Mouse (Mus musculus) cortical plate, adult 2 months (tissue): ENCODE data around the gene Pomp. TPM values are rescaled to one million over a fixed set of nuclear protein-coding genes. Genes with fewer than 3 reads are reported as not detected.
A peak's percentile ranks its signal among the peaks of the same experiment; 100 is the strongest.

ENCODE experiments used
- H3K27ac ChIP-seq: fragments of 200-500 bp; 2 replicates; pipeline ENCODE4 v1.5.1; 2012; ENCODE audit warnings: low read length, control low read depth, inconsistent platforms; ENCODE audit not compliant: insufficient read depth
- H3K4me1 ChIP-seq: fragments of 200-500 bp; 2 replicates; pipeline ENCODE4 v1.6.1; 2011; ENCODE audit warnings: low read length; ENCODE audit not compliant: control insufficient read depth, insufficient read depth
- H3K4me3 ChIP-seq: fragments of 200-500 bp; 2 replicates; pipeline ENCODE4 v1.5.1; 2011; ENCODE audit warnings: mild to moderate bottlenecking, low read length, control low read depth; ENCODE audit not compliant: insufficient read depth
- CTCF ChIP-seq: fragments of 200-500 bp; IDR thresholded peaks from 2 replicates; pipeline ENCODE4 v1.5.1; 2011; ENCODE audit warnings: mild to moderate bottlenecking, control low read depth, low read length; ENCODE audit not compliant: insufficient read depth; ENCODE audit errors: extremely low read depth
- POLR2A ChIP-seq: fragments of 200-500 bp; IDR thresholded peaks from 2 replicates; pipeline ENCODE4 v1.6.1; 2011; ENCODE audit warnings: mild to moderate bottlenecking, low read length, control low read depth; ENCODE audit not compliant: insufficient read depth; ENCODE audit errors: extremely low read depth
- polyA plus RNA-seq: library from polyadenylated mRNA; depleted of rRNA; stranded (reverse); fragments of >200 nt; gene quantifications from 2 replicates; pipeline ENCODE4 v1.2.3, GENCODE M21; 2012

Gene Pomp
- polyA plus RNA-seq, 1 experiment: 212 TPM

DNA sequence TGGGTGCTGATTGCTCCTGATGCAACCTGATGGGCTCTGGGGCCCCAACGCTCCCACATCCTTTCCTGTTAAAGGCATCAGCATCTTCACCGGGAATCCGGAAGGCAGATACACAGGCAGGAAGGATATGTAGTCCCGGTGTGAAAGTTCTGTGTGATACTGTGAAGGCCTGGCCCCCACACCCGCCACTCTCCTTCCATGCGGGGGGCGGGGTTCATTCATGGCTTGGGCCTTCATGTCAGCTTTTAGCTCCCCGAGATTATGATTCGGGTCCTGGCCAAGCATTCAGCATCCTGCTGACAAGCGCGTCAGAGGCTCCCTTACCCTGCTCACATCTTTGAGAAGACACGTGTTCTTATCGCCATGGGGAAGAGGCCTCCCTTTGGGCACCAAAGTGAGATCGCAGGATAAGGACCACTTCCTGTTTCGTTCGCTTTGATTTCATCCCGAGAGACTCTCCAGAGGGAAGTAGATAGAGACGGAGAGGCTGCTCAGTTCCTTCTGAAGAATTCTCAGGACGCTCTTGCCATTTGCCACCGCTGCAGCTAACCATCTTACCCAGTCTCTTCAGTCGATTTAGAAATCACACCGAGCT is 34.8 kb upstream of the Pomp start:
- no peak overlapping the region for H3K27ac ChIP-seq
- H3K4me3 ChIP-seq: no peak overlapping the region
- TF ChIP-seq POLR2A: no peak
- TF ChIP-seq CTCF: no peak
- H3K4me1 ChIP-seq: no peaks in the 10 kb centered on the region

DNA sequence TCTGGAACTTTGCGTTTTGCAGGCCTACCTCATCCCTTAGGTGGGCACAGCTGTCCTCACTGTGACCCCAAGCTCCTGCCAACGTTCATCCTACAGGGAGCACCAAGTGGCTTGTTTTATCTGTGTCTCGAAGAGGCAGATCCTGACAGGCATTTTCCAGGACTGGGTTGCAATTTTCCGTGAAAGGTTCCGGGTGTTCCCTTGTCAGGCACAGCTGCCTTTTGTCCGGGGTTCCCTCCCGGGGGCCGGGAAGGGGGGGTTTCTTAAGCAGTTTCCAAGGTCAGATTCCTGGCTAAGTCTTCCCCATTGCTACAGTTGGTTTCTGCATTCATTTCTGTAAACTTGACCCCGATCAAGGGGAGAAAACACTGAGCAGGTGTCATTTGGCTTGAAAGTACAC is 34.2 kb upstream of the Pomp start:
- TF ChIP-seq CTCF (no peak), POLR2A (no peak)
- no peak overlapping the region for H3K4me3 ChIP-seq
- H3K4me1 ChIP-seq: no peaks in the 10 kb centered on the region
- no peak overlapping the region for H3K27ac ChIP-seq

DNA sequence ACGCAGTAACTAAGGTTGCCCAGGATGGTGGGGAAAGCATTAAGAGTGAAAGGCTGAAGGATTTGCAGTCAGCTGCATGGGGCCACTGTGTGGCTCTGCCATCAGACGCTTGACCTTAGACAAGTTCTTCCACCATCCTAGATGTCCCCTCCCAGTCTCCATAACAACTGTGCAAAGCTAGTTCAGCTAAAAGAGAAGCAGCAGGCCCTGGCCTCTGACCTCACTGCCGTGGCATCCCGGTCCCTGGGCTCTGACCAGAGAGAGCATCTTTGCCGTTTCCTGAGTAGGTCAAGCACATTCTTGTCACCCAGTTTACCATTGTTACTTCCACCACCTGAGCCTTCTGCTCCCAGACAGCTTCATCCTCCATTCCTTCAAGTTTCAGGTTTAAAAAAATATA is 33.7 kb upstream of the Pomp start:
- no peak for TF ChIP-seq POLR2A
- TF ChIP-seq CTCF: no peak
- Histone ChIP-seq H3K27ac (no peak overlapping the region), H3K4me3 (no peak overlapping the region), H3K4me1 (no peaks in the 10 kb centered on the region)

DNA sequence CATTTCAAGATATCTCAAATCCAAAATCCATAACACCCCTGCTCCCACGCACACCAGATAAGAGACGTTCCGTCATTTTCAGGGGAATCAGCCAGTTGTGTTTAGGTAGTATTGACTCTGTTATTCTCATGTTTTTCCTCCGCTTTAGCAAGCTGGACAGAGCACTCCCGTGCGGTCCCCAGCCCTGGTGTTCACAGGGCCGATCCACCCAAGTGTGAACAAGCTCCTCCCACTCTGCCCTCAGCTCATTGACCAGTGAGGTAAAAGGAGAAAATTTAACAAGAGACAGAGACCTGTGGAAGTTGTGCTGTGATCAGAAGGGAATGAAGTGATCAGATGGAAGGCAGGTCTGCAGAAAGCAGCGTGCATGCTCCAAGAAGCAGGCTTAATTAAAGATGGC is 31.4 kb upstream of the Pomp start:
- no peak overlapping the region for H3K4me3 ChIP-seq
- no peak for TF ChIP-seq CTCF
- TF ChIP-seq POLR2A: no peak
- no peaks in the 10 kb centered on the region for H3K4me1 ChIP-seq

DNA sequence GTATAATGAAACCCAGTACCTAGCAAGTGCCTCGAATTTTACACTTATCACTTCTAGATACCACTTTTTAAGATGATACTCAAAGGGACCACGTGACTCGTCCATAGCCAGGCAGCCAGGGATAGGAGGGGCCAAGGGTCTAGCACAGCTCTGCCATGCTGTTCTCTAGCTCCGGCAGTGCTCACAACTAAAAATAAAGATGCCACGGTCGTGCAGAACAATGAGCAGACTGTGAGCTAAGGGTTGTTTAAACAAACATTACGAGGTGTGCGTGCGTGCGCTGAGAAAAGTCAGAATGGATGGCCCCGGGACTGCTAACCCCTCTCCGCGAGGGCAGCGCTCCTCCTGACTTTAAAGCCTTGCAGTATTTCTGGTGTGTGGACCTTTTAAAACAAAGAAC is 27.4 kb upstream of the Pomp start:
- Histone ChIP-seq H3K4me1 (no peaks in the 10 kb centered on the region), H3K27ac (no peak overlapping the region), H3K4me3 (no peak overlapping the region)
- no peak for TF ChIP-seq POLR2A

More for the DNA sequence above, 31.4 kb upstream of the Pomp start:
- H3K27ac ChIP-seq: no peak overlapping the region

DNA sequence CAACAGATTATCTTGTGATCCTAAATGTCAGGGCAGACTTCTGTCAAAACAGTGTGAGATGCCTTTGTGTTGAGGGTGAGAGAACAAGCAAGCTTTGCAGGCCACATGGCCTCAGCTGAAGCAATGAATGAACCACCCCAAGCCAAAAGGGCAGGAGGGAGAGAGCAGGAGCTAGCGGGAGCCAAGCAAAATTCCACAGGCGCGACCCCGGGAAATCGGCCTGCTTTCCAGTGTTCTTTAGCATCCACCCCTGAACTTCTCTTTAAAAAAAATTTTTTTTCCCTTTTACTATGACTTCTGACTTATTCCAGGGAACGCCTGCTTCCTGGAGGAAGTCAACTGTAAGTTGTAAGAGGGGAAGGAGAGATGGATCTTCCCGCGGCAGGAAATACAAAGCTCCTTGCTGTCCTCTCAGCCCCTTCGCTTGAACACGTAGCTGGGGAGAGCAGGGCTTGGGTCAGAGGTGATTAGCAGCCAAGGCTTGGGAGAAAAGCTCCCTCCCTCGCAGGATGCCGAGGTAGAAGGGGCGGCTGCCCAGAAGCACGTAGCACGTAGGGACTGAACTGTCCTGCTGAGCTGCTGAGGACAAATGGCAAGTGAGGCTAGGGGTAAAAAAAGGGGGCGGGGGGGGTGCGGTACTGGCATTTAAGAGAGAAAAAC is 25.3 kb upstream of the Pomp start:
- Histone ChIP-seq H3K4me1 (no peaks in the 10 kb centered on the region), H3K27ac (no peak overlapping the region), H3K4me3 (no peak overlapping the region)
- TF ChIP-seq POLR2A (no peak), CTCF (no peak)

DNA sequence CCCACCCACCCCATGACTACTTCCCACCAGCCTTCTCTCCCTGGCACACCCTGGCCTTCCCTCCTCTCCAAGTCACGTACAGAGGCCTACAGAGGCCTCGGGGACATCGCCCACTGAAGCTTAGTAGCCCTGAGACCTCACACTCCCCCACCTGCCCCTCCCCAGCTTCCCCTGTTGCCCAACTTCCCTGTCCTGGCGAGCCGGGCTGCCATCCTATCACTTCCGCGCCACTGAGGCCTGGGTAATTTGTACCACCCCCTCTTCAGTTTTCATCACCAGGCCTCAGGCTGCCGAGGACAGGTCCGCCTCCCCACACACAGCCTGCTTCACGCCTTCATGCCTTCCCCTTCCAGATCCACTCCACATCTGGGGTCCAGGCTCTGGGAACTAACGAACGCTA is 20.8 kb upstream of the Pomp start:
- no peak overlapping the region for H3K27ac ChIP-seq
- TF ChIP-seq POLR2A: no peak
- no peak overlapping the region for H3K4me3 ChIP-seq
- no peaks in the 10 kb centered on the region for H3K4me1 ChIP-seq

DNA sequence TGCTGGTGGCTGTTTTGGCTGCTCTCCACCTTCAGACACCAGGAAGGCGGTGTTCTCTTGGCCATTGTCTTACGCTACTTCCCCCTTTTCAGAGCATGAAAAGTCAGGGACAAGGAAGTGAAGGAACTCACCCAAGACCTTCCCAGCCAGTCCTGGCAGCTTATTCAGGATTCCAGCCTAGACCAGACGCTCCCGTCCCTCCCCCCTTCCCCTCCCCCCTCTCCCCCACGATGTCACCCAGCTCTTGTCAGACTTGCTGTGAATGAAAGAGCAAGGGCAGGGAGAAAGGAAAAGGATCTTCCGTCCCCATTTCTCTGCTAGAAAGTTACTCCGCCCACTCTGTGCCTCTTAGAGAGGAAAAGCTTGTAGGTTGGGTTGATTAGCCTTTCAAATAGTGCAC is 16.9 kb upstream of the Pomp start:
- TF ChIP-seq CTCF (no peak), POLR2A (no peak)
- no peak overlapping the region for H3K4me3 ChIP-seq
- H3K27ac ChIP-seq: no peak overlapping the region
- no peaks in the 10 kb centered on the region; the same call in 1 of the 2 replicates for H3K4me1 ChIP-seq

DNA sequence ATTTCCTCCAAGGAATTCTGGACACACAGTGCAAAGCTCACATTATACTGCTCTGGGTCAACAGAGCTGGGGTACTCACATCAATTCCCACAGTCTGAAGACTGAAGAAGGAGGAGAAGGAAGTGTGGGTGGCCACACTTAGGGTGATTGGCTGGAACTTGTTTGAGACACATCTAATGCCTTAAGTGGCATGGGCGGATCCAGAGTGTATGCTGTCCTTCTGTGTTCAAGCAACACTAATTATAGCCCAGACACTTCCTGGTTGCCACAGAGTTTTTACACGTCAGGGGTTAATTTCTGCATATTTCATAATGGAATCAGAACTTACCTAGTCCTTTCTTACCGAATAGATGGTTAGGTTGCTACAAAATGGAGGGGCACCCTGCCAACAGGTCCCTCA is 14.9 kb upstream of the Pomp start:
- H3K4me1 ChIP-seq: no peaks in the 10 kb centered on the region; the same call in 1 of the 2 replicates
- H3K27ac ChIP-seq: no peak overlapping the region
- TF ChIP-seq CTCF: no peak
- no peak for TF ChIP-seq POLR2A
- no peak overlapping the region for H3K4me3 ChIP-seq

DNA sequence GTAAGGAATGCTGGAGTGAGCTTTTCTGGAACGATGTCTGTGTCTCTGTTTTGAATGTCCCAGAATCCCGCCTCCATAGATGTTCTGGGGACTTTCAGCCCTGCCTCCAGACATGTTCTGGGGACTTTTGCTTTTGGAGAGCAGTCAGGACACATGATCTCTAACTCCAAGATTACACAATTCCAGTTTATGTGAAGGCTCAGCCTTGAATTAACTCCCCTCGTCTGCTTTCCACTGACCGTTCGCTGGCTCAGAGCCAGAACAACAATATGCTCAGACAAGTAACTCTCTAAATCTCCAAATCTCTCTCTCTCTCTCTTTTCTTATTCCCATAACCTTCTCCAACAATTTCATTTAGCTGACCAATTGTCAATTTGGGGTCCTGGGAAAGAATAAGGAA is 12.9 kb upstream of the Pomp start:
- H3K4me1 ChIP-seq: peaks cover 4% of the 10 kb centered on the region
- TF ChIP-seq CTCF: no peak
- no peak for TF ChIP-seq POLR2A
- no peak overlapping the region for H3K4me3 ChIP-seq
- H3K27ac ChIP-seq: no peak overlapping the region

DNA sequence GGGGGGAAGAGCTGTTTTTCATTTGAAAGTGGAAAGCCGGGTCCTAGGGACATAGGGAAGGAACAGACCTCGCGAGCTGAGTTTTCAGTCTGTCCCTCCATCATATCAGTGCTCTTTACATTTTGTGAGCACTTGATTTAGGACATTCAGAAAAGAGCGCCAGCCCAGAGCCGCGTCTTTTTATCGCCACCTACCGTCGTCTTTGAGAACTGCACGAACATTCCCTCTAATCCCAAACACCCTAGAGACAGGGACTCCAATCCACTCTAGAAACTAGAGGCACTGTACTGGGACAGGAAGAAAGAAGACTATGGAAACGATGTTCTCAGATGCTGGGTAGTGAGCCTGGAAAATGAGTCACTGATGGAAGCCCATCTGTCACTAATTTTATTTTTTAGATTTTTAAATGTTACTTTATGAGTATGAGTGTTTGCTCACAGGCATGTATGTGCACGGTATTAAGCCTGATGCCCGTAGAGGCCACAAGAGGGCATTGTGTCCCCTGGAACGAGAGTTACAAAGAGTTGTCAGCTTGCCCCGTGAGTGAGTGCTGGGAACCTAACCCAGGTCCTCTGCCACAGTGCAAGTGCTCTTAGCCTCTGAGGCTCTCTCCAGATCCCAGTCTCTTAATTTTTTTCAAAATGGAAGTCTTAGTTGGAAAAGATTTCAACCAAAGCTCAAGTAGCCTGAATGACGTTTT is 11.9 kb upstream of the Pomp start:
- peak; percentile 82 for TF ChIP-seq CTCF
- TF ChIP-seq POLR2A: no peak
- H3K27ac ChIP-seq: peak overlapping the region; percentile 33; the same call in 1 of the 2 replicates

More for the DNA sequence above, 11.9 kb upstream of the Pomp start:
- Histone ChIP-seq H3K4me3 (no peak overlapping the region), H3K4me1 (peaks cover 4% of the 10 kb centered on the region)
